Mouse (Mus musculus) stomach, embryonic 14.5 days (tissue): ENCODE results near the gene Best3. TPM values are rescaled to one million over a fixed set of nuclear protein-coding genes. Genes with fewer than 3 reads are reported as not detected.
A peak's percentile ranks its signal among the peaks of the same experiment; 100 is the strongest.

Experiments
- ATAC-seq: fragments of 200-750 bp; cut with Nextera tagmentation; 2 replicates; pipeline ENCODE4 v1.8.0; 2017; ENCODE audit warnings: low read depth, moderate TSS enrichment; ENCODE audit not compliant: insufficient number of reproducible peaks, insufficient read depth, low FRiP score
- H3K27ac ChIP-seq: fragments of 300-500 bp; sonication (generic); 2 replicates; pipeline ENCODE4 v1.5.1; 2014; ENCODE audit warnings: mild to moderate bottlenecking, low read length, moderate library complexity, mixed read lengths
- H3K27me3 ChIP-seq: fragments of 300-500 bp; sonication (generic); 2 replicates; pipeline ENCODE4 v1.6.1; 2014; ENCODE audit warnings: low read length, control low read depth, mixed read lengths; ENCODE audit not compliant: control insufficient read depth, insufficient read depth
- H3K36me3 ChIP-seq: fragments of 300-500 bp; sonication (generic); 2 replicates; pipeline ENCODE4 v1.6.1; 2014; ENCODE audit warnings: mild to moderate bottlenecking, control low read depth, low read length, moderate library complexity, mixed read lengths; ENCODE audit not compliant: control insufficient read depth, insufficient read depth
- H3K4me1 ChIP-seq: fragments of 300-500 bp; sonication (generic); 2 replicates; pipeline ENCODE4 v1.6.1; 2014; ENCODE audit warnings: low read length, control low read depth, mixed read lengths; ENCODE audit not compliant: control insufficient read depth, insufficient read depth
- H3K4me2 ChIP-seq: fragments of 300-500 bp; sonication (generic); replicated peaks from 2 replicates; pipeline ENCODE4 v1.6.1; 2014; ENCODE audit warnings: low read depth, low read length, control low read depth
- H3K4me3 ChIP-seq: fragments of 300-500 bp; sonication (generic); 2 replicates; pipeline ENCODE4 v1.5.1; 2014; ENCODE audit warnings: low read depth, low read length, control low read depth
- H3K9ac ChIP-seq: fragments of 300-500 bp; sonication (generic); replicated peaks from 2 replicates; pipeline ENCODE4 v1.6.1; 2014; ENCODE audit warnings: low read depth, mild to moderate bottlenecking, control low read depth, low read length, moderate library complexity, mixed read lengths
- H3K9me3 ChIP-seq: fragments of 300-500 bp; sonication (generic); 2 replicates; pipeline ENCODE4 v1.6.1; 2016; ENCODE audit warnings: low read depth, low read length, control low read depth; ENCODE audit not compliant: control insufficient read depth
- WGBS: fragments of 180-500 bp; shearing (Covaris S2); extraction: QIAGEN DNeasy Blood & Tissue Kit; methylation state at CpG from one replicate; pipeline ENCODE4 v1.1.7; 2014; 5-methylcytosine and 5-hydroxymethylcytosine counted together
- polyA plus RNA-seq: library from polyadenylated mRNA; unstranded; fragments of >200 nt; fragmentation: Nextera tagmentation; extraction: Ambion mirVana; gene quantifications from 2 replicates; pipeline ENCODE4 v1.2.1, GENCODE M21; 2014

Gene Best3
- polyA plus RNA-seq, 1 experiment from 2014 or later: not detected

DNA sequence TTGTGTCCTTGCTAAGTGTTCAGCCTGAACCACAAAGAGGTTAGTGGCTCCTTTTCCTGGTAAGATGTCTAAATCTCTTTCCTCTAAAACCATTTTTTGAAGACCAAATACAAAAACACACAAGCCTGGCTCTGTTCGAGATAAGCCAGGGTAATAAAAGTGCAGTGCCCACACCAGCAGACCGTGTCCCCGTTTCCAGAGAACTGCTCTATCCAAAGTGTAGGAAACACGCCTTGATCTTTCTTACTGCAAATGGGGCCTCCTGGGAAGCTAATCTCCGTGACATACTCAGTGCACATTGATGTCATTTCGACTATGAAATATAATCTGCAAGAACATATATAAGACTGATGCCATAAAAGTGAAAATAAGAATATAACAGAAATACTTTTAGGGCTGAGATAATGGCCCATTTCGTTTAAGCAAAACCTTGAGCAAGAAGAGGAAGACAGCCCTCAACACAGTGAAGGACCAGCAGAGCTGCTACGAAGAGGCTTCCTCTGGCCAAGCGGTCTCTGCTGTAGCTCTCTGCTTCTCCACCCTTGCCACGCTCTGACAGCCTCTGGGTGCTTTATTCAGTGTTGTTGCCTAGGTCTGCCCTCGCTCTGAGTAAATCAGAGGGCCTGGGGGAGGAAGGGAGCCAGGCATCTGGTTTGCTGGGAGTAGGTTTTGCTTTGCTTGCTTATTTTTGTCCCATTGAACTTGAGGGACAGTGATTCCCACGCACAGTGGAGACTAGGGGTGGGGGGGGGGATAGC lies 19.8 kb downstream of the Best3 start:
- Histone ChIP-seq H3K27me3 (no peaks in the 10 kb centered on the region), H3K27ac (no peak overlapping the region), H3K4me1 (no peaks in the 10 kb centered on the region), H3K4me2 (no peak overlapping the region), H3K4me3 (no peak overlapping the region), H3K9ac (no peak overlapping the region), H3K9me3 (no peaks in the 10 kb centered on the region), H3K36me3 (no peaks in the 10 kb centered on the region)
- whole genome bisulfite sequencing: 64% methylated on average over 12 of the region's 12 CpGs
- no peak for ATAC-seq

DNA sequence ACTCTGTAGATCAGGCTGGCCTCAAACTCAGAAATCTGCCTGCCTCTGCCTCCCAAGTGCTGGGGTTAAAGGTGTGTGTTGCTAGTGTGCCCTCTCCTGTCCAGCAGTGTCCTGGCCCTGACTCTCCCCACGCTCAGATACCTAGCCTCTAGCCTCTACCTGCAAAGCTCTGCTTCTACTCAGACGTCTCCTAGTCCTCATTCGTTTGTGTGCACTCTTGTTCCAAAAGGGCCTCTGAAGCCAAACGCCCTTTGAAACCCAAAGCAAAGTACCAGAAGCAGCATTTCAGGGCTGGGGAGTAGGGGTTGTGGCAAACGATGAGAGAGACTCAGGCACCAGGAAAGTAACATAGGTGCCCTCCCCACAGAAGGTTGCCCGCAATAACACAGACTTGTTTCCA lies 23.6 kb downstream of the Best3 start:
- H3K4me3 ChIP-seq: no peak overlapping the region
- H3K27ac ChIP-seq: no peak overlapping the region
- H3K36me3 ChIP-seq: no peaks in the 10 kb centered on the region
- no peak overlapping the region for H3K4me2 ChIP-seq
- no peak overlapping the region for H3K9ac ChIP-seq
- H3K9me3 ChIP-seq: no peaks in the 10 kb centered on the region
- peaks cover 3% of the 10 kb centered on the region; the same call in 1 of the 2 replicates for H3K4me1 ChIP-seq
- 83% methylated on average over 6 of the region's 6 CpGs for WGBS
- H3K27me3 ChIP-seq: no peaks in the 10 kb centered on the region
- ATAC-seq: no peak

DNA sequence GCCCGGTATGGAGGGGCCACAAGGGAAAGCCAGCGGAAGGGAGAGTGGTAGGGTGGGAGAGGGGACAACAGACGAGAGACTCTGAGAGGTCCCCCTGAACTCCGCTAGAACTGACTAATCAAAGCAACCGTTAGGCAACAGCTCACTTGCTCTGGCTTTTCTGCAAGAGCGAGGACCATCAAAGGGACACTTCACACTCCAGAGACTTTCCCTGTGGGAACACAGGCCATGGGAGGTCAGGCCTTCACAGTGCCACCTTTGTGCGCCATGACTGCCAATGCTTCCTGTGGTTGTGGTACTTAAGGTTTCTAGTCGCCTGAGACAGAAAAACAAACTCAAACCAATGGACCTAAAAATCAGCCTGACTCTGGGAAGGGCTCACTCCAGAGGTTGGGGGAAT lies 24.9 kb downstream of the Best3 start:
- Histone ChIP-seq H3K4me2 (no peak overlapping the region), H3K4me1 (peaks cover 3% of the 10 kb centered on the region; the same call in 1 of the 2 replicates), H3K36me3 (no peaks in the 10 kb centered on the region), H3K27ac (no peak overlapping the region), H3K4me3 (no peak overlapping the region), H3K9me3 (no peaks in the 10 kb centered on the region), H3K9ac (no peak overlapping the region), H3K27me3 (no peaks in the 10 kb centered on the region)
- ATAC-seq: no peak
- 75% methylated on average over 8 of the region's 8 CpGs for WGBS

- no peak overlapping the region for H3K27ac ChIP-seq
- peaks cover 3% of the 10 kb centered on the region; the same call in 1 of the 2 replicates for H3K4me1 ChIP-seq
- no peaks in the 10 kb centered on the region for H3K9me3 ChIP-seq
- peak; percentile 90 for ATAC-seq
- no peak overlapping the region for H3K4me3 ChIP-seq
- H3K36me3 ChIP-seq: no peaks in the 10 kb centered on the region
- H3K27me3 ChIP-seq: no peaks in the 10 kb centered on the region
- 6% methylated on average over 12 of the region's 12 CpGs for WGBS
- H3K9ac ChIP-seq: no peak overlapping the region
- H3K4me2 ChIP-seq: peak overlapping the region; percentile 19; the same call in 1 of the 2 replicates
Measured at GRCm38 (mm10) chr10:117013689-117014390, 27.7 kb downstream of the Best3 start.

DNA sequence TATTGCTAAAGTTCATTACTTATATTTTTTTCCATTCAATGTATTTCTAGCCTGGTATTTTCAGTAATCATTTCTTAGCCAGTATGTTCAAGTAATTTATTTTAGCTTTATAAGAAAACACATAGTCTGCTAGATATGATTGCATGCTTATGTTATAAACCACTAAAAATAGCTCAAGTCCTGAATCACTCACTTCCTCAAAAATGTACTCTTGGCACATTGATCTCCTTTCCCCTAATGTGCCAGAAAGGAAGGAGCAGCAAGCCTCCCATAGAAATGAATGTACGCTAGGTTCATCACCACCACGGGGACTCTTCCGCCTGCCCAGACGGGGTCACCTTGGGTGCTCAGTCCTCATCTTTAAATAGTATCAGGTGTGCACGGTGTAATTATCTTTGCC lies 28.5 kb downstream of the Best3 start:
- H3K4me2 ChIP-seq: no peak overlapping the region
- H3K4me3 ChIP-seq: no peak overlapping the region
- no peak overlapping the region for H3K9ac ChIP-seq
- H3K36me3 ChIP-seq: no peaks in the 10 kb centered on the region
- H3K4me1 ChIP-seq: peaks cover 3% of the 10 kb centered on the region; the same call in 1 of the 2 replicates
- ATAC-seq: peak; percentile 33; the same call in 1 of the 2 replicates
- no peaks in the 10 kb centered on the region for H3K27me3 ChIP-seq
- H3K9me3 ChIP-seq: no peaks in the 10 kb centered on the region
- no peak overlapping the region for H3K27ac ChIP-seq
- 77% methylated on average over 5 of the region's 5 CpGs for WGBS

- 70% methylated on average over 7 of the region's 7 CpGs for WGBS
- Histone ChIP-seq H3K36me3 (no peaks in the 10 kb centered on the region), H3K4me1 (peaks cover 3% of the 10 kb centered on the region; the same call in 1 of the 2 replicates), H3K27ac (no peak overlapping the region), H3K4me2 (no peak overlapping the region), H3K9ac (no peak overlapping the region), H3K9me3 (no peaks in the 10 kb centered on the region), H3K4me3 (no peak overlapping the region), H3K27me3 (no peaks in the 10 kb centered on the region)
- ATAC-seq: no peak
Measured at GRCm38 (mm10) chr10:117018281-117018840, 32.2 kb downstream of the Best3 start.

DNA sequence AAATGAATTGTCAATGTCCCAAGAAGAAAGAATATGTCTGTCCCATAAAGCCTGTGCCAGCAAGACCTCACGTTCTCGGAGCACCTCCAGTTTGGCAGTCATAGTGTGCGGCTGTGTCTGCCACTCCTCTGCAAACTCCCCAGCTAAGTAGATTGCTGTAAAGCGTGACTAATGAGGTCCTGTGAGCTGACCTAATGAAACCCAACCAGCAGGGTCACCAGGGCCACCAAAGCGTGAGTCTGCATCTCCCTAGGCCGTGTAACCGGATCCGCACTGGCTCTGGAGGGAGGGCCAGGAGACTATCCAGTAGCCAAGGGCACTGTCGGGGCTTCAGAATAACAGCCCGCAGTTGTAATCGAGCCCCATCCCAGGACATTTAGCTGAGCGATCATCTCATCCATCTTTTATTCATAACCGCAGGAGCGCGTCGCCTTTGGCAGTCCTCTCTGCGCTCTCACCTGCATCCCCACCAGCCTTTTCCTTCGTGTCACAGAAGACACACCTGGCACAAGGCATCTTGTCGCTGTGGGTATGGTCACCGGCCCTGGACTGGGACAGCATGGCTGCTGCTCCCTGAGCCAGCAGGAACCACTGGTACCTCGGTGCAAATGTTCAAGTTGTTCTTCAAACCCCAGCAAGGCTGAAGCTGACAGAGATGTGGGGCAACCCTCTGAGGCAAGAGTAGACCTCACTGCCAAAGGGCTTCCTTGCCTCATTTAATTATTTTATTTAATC lies 35.1 kb downstream of the Best3 start:
- H3K4me3 ChIP-seq: no peak overlapping the region
- ATAC-seq: no peak
- H3K4me1 ChIP-seq: no peaks in the 10 kb centered on the region
- H3K9me3 ChIP-seq: no peaks in the 10 kb centered on the region
- no peaks in the 10 kb centered on the region for H3K36me3 ChIP-seq
- 0 out of 2 replicates have a peak, but pooled peaks cover 5% of the 10 kb centered on the region for H3K27me3 ChIP-seq
- H3K27ac ChIP-seq: no peak overlapping the region
- 21% methylated on average over 21 of the region's 21 CpGs for WGBS
- H3K9ac ChIP-seq: no peak overlapping the region
- no peak overlapping the region for H3K4me2 ChIP-seq

GRCm38 (mm10) chr10:117023693-117024092 lies 37.6 kb downstream of the Best3 start:
- peak overlapping the region; percentile 3; the same call in 1 of the 2 replicates for H3K4me3 ChIP-seq
- 32% methylated on average over 16 of the region's 16 CpGs for WGBS

More at GRCm38 (mm10) chr10:117023693-117024092, 37.6 kb downstream of the Best3 start:
- no peaks in the 10 kb centered on the region for H3K36me3 ChIP-seq
- no peaks in the 10 kb centered on the region for H3K4me1 ChIP-seq
- no peak; the same call in 1 of the 2 replicates for ATAC-seq
- H3K9ac ChIP-seq: no peak overlapping the region
- no peak overlapping the region for H3K27ac ChIP-seq
- peak overlapping the region; percentile 19; the same call in 1 of the 2 replicates for H3K4me2 ChIP-seq
- 0 out of 2 replicates have a peak, but pooled peaks cover 5% of the 10 kb centered on the region for H3K27me3 ChIP-seq
- H3K9me3 ChIP-seq: no peaks in the 10 kb centered on the region
